Mouse (Mus musculus) cerebellum, adult (tissue): ENCODE data around the gene Wdr11.

Experiments
- ATAC-seq: cut with Nextera tagmentation; 2 replicates; pipeline ENCODE4 v1.9.2; 2017; ENCODE audit warnings: mild to moderate bottlenecking, moderate library complexity, mixed read lengths; ENCODE audit not compliant: insufficient number of reproducible peaks, low FRiP score, low TSS enrichment

Wdr11 gene

GRCm38 (mm10) chr7:129678972-129679371, 87.3 kb downstream of the Wdr11 start:
- no peak for ATAC-seq

DNA sequence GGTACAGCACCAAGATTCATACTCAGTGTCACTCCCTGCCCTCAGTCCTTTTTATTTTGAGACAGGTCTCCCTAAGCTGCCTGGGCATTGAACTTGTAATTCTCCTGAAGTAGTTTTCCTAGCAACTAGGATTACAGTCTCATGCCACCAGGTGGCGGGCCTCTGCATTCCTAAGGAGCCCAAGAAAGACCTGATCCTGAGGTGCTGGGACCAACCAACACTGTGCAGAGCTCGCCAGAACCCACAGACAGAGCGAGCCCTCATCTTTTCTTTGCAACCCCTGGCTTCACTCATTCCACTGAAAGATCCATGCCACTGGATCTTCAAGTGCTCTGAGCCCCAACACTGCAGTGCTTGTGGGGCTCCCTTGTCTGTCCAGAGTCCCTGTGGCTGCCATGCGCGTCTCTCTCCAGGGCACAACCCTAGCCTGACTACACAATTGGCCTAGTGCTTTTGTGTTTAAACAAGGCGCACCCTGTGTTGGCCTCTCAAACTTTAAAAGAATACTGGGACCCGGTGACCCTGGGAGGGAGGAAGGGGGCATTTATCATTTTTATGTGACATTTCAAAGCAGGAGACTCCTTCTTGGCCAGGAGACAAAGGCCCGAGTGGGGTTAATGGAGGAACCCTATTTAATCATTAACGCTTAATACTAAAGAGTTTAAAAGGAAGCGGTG, 89.0 kb downstream of the Wdr11 start:
- no peak for ATAC-seq

- no peak for ATAC-seq
Measured at GRCm38 (mm10) chr7:129682525-129682924, 90.9 kb downstream of the Wdr11 start.

- ATAC-seq, result no peak
Measured at GRCm38 (mm10) chr7:129685326-129685725, 93.7 kb downstream of the Wdr11 start.
